Mouse (Mus musculus): ENCODE measurements around the gene Dicer1. TPM values are rescaled to one million over a fixed set of nuclear protein-coding genes. Genes with fewer than 3 reads are reported as not detected.

The Dicer1 gene
- polyA plus RNA-seq, 2 experiments: 19.9 to 28.7 TPM

DNA sequence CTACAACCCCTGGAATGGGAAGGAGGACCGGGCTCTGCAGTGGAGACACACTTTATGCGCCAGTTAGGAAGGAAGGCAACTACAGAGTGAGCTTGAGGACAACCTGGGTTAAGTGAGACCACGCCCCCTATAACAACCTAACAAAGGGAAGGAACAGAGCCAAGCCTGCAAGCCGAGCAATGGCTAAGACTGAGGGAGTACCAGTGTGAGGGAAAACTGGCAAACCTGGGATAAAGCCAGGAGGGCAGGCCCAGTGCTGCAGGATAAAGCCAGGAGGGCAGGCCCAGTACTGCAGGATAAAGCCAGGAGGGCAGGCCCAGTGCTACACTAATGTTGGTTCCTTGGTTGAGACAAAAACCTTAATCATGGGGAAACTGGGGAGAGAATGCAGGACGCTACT lies 32.8 kb downstream of the Dicer1 start:
- no peak for ATAC-seq (ENCODE audit: low FRiP score, low read depth)
- Histone ChIP-seq H3K4me2 (replicated peaks; ENCODE audit: low read depth, low read length, severe bottlenecking) (no peak overlapping the region), H3K36me3 (ENCODE audit: control insufficient read depth, insufficient read depth, low read length) (peaks cover 69% of the 10 kb centered on the region), H3K27me3 (ENCODE audit: control insufficient read depth, insufficient read depth, low read length) (no peaks in the 10 kb centered on the region), H3K9me3 (ENCODE audit: control insufficient read depth, low read length) (no peaks in the 10 kb centered on the region), H3K9ac (ENCODE audit: low read depth, low read length, severe bottlenecking) (no peak overlapping the region), H3K4me3 (replicated peaks; ENCODE audit: low read length) (no peak overlapping the region), H3K4me1 (ENCODE audit: control insufficient read depth, insufficient read depth, low read length) (0 out of 2 replicates have a peak, but pooled peaks cover 6% of the 10 kb centered on the region), H3K27ac (replicated peaks; ENCODE audit: low read depth, low read length) (no peak overlapping the region)
- no peak for TF ChIP-seq POLR2A (IDR thresholded peaks at IDR 0.05; ENCODE audit: borderline replicate concordance, extremely low read depth, insufficient read depth, insufficient read length)
- 68% methylated on average over 5 of the region's 5 CpGs for WGBS
- DNase-seq (ENCODE audit: low spot score): no peak

- no peak overlapping the region for H3K4me3 ChIP-seq (replicated peaks; ENCODE audit: low read length)
- peaks cover 69% of the 10 kb centered on the region for H3K36me3 ChIP-seq (ENCODE audit: control insufficient read depth, insufficient read depth, low read length)
- DNase-seq (ENCODE audit: low spot score) (no peak), ATAC-seq (ENCODE audit: low FRiP score, low read depth) (no peak)
- no peak overlapping the region for H3K27ac ChIP-seq (replicated peaks; ENCODE audit: low read depth, low read length)
- no peak overlapping the region for H3K9ac ChIP-seq (ENCODE audit: low read depth, low read length, severe bottlenecking)
- 24% methylated on average over 5 of the region's 5 CpGs for WGBS
- H3K4me1 ChIP-seq (ENCODE audit: control insufficient read depth, insufficient read depth, low read length): 0 out of 2 replicates have a peak, but pooled peaks cover 6% of the 10 kb centered on the region
- no peaks in the 10 kb centered on the region for H3K9me3 ChIP-seq (ENCODE audit: control insufficient read depth, low read length)
- H3K4me2 ChIP-seq (replicated peaks; ENCODE audit: low read depth, low read length, severe bottlenecking): no peak overlapping the region
- no peak for TF ChIP-seq POLR2A (IDR thresholded peaks at IDR 0.05; ENCODE audit: borderline replicate concordance, extremely low read depth, insufficient read depth, insufficient read length)
- H3K27me3 ChIP-seq (ENCODE audit: control insufficient read depth, insufficient read depth, low read length): no peaks in the 10 kb centered on the region
Observed at GRCm38 (mm10) chr12:104716409-104716808, 35.3 kb downstream of the Dicer1 start.

- no peaks in the 10 kb centered on the region for H3K27me3 ChIP-seq (ENCODE audit: control insufficient read depth, insufficient read depth, low read length)
- H3K4me2 ChIP-seq (replicated peaks; ENCODE audit: low read depth, low read length, severe bottlenecking): no peak overlapping the region
- DNase-seq (ENCODE audit: low spot score): no peak
- TF ChIP-seq POLR2A (IDR thresholded peaks at IDR 0.05; ENCODE audit: borderline replicate concordance, extremely low read depth, insufficient read depth, insufficient read length): no peak
- no peak overlapping the region for H3K27ac ChIP-seq (replicated peaks; ENCODE audit: low read depth, low read length)
- no peak for ATAC-seq (ENCODE audit: low FRiP score, low read depth)
- 0 out of 2 replicates have a peak, but pooled peaks cover 6% of the 10 kb centered on the region for H3K4me1 ChIP-seq (ENCODE audit: control insufficient read depth, insufficient read depth, low read length)
- H3K9me3 ChIP-seq (ENCODE audit: control insufficient read depth, low read length): no peaks in the 10 kb centered on the region
- H3K36me3 ChIP-seq (ENCODE audit: control insufficient read depth, insufficient read depth, low read length): peaks cover 70% of the 10 kb centered on the region
- whole genome bisulfite sequencing: 93% methylated on average over 5 of the region's 5 CpGs
- H3K9ac ChIP-seq (ENCODE audit: low read depth, low read length, severe bottlenecking): no peak overlapping the region
- H3K4me3 ChIP-seq (replicated peaks; ENCODE audit: low read length): no peak overlapping the region
Observed at GRCm38 (mm10) chr12:104715453-104715852, 36.3 kb downstream of the Dicer1 start.

DNA sequence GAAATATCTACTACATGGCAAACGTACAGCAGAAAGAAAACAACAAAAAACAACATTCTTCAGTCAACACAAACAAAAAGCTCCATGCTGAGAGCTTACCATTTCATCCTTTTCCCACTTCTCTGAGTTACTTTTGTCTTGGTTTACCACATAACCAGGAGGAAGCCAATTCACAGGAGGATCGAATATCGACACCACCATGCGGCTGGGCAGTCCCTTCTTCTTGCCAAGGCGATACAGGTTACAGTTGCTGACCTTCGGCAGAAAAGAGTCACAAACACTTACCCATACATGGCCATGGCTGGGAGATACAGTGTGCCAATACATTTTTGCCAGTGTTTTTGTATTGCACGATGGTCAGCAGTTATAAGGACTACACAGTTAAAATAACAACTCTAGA lies 51.5 kb downstream of the Dicer1 start:
- Histone ChIP-seq H3K4me3 (replicated peaks; ENCODE audit: low read length) (no peak overlapping the region), H3K27me3 (ENCODE audit: control insufficient read depth, insufficient read depth, low read length) (no peaks in the 10 kb centered on the region), H3K4me1 (ENCODE audit: control insufficient read depth, insufficient read depth, low read length) (peaks cover 11% of the 10 kb centered on the region), H3K9ac (ENCODE audit: low read depth, low read length, severe bottlenecking) (no peak overlapping the region), H3K9me3 (ENCODE audit: control insufficient read depth, low read length) (no peaks in the 10 kb centered on the region), H3K27ac (replicated peaks; ENCODE audit: low read depth, low read length) (0 out of 2 replicates have a peak overlapping the region, but pooled peaks have one; percentile 9), H3K4me2 (replicated peaks; ENCODE audit: low read depth, low read length, severe bottlenecking) (no peak overlapping the region), H3K36me3 (ENCODE audit: control insufficient read depth, insufficient read depth, low read length) (peaks cover 84% of the 10 kb centered on the region)
- TF ChIP-seq POLR2A (IDR thresholded peaks at IDR 0.05; ENCODE audit: borderline replicate concordance, extremely low read depth, insufficient read depth, insufficient read length): no peak
- no peak for ATAC-seq (ENCODE audit: low FRiP score, low read depth)
- 55% methylated on average over 7 of the region's 7 CpGs for WGBS
- DNase-seq (ENCODE audit: low spot score): no peak

DNA sequence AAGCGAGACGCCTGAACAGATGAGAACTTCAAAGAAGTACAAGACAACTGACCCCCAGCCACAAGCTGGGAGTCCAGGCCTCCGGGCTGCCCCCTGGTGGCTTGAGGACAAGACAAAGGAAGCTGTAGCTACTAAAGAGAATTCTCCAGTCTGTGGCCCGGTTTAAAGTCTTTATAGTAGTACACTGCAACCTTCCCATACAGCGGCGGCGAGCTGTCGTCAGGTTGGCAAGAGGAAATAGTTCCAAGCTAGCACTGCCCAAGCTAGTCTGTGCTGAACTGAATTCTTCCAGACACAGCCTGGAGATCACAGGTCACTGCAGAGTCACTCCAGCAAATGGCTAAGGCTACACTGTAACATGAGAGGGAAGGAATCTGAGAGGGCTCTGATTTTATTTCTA lies 52.0 kb downstream of the Dicer1 start:
- H3K4me2 ChIP-seq (replicated peaks; ENCODE audit: low read depth, low read length, severe bottlenecking): no peak overlapping the region
- H3K9ac ChIP-seq (ENCODE audit: low read depth, low read length, severe bottlenecking): no peak overlapping the region
- H3K9me3 ChIP-seq (ENCODE audit: control insufficient read depth, low read length): no peaks in the 10 kb centered on the region
- ATAC-seq (ENCODE audit: low FRiP score, low read depth) (peak; percentile 73; the same call in 1 of the 2 replicates), DNase-seq (ENCODE audit: low spot score) (peak; percentile 59)
- no peaks in the 10 kb centered on the region for H3K27me3 ChIP-seq (ENCODE audit: control insufficient read depth, insufficient read depth, low read length)
- TF ChIP-seq POLR2A (IDR thresholded peaks at IDR 0.05; ENCODE audit: borderline replicate concordance, extremely low read depth, insufficient read depth, insufficient read length): no peak
- 34% methylated on average over 8 of the region's 8 CpGs for WGBS
- no peak overlapping the region for H3K4me3 ChIP-seq (replicated peaks; ENCODE audit: low read length)
- no peak overlapping the region for H3K27ac ChIP-seq (replicated peaks; ENCODE audit: low read depth, low read length)
- peaks cover 86% of the 10 kb centered on the region for H3K36me3 ChIP-seq (ENCODE audit: control insufficient read depth, insufficient read depth, low read length)
- peaks cover 11% of the 10 kb centered on the region for H3K4me1 ChIP-seq (ENCODE audit: control insufficient read depth, insufficient read depth, low read length)

- TF ChIP-seq POLR2A (IDR thresholded peaks at IDR 0.05; ENCODE audit: borderline replicate concordance, extremely low read depth, insufficient read depth, insufficient read length): no peak
- no peak overlapping the region for H3K4me3 ChIP-seq (replicated peaks; ENCODE audit: low read length)
- H3K27me3 ChIP-seq (ENCODE audit: control insufficient read depth, insufficient read depth, low read length): no peaks in the 10 kb centered on the region
- 89% methylated on average over 2 of the region's 2 CpGs for WGBS
- no peaks in the 10 kb centered on the region for H3K9me3 ChIP-seq (ENCODE audit: control insufficient read depth, low read length)
- H3K4me2 ChIP-seq (replicated peaks; ENCODE audit: low read depth, low read length, severe bottlenecking): no peak overlapping the region
- H3K4me1 ChIP-seq (ENCODE audit: control insufficient read depth, insufficient read depth, low read length): peaks cover 11% of the 10 kb centered on the region
- no peak for ATAC-seq (ENCODE audit: low FRiP score, low read depth)
- H3K36me3 ChIP-seq (ENCODE audit: control insufficient read depth, insufficient read depth, low read length): peaks cover 84% of the 10 kb centered on the region
- DNase-seq (ENCODE audit: low spot score): no peak
- H3K9ac ChIP-seq (ENCODE audit: low read depth, low read length, severe bottlenecking): no peak overlapping the region
- H3K27ac ChIP-seq (replicated peaks; ENCODE audit: low read depth, low read length): no peak overlapping the region
Observed at GRCm38 (mm10) chr12:104695514-104695913, 56.2 kb downstream of the Dicer1 start.

Data from limb, embryonic 14.5 days (tissue).